Comparison of ENCODE assay signal across 10 mouse cellular contexts in genomic region chr11:79092802-79093201, GRCm38 (mm10). TPM values are rescaled to one million over a fixed set of nuclear protein-coding genes. Genes with fewer than 3 reads are reported as not detected.
DNase-seq lines count a peak whose midpoint lies in the region; ATAC-seq and TF ChIP-seq lines count a peak whose summit lies in the region.
"Had no signal": no experiment of that assay in that cellular context is flagged by ENCODE, and none has a peak within 500 bp of the region (broad histone marks: within the 10 kb centered on the region; RNA-seq: fewer than 3 reads in every experiment).

No protein-coding gene starts in this region.

- TF ChIP-seq CTCF in layer of hippocampus, adult 2 months (conservative IDR thresholded peaks at IDR 0.05): no peak

- WGBS in forebrain, embryonic 10.5 days: 82% methylated on average over 7 of the region's 7 CpGs
- 62% methylated on average over 7 of the region's 7 CpGs for WGBS in forebrain, embryonic 12.5 days

- DNase-seq in forebrain, embryonic 10.5 days (ENCODE audit: extremely low spot score, low spot score): no peak
- DNase-seq in layer of hippocampus, adult 2 months (ENCODE audit: low spot score in 2 of 2): no peak
- no peak for DNase-seq in layer of hippocampus, adult 9-11 months
- DNase-seq in splenic B cell, adult 2 months (ENCODE audit: low read depth, low spot score): peak; percentile 63
- no peak for DNase-seq in right cerebral cortex, postnatal 14 days
- no peak for DNase-seq in adrenal gland, adult 8-10 months
- DNase-seq: kidney, adult 2 months had no signal

- no peak overlapping the region for H3K9ac ChIP-seq in forebrain, embryonic 12.5 days

- H3K4me1 ChIP-seq in forebrain, embryonic 10.5 days: peaks cover 80% of the 10 kb centered on the region
- H3K4me1 ChIP-seq in forebrain, embryonic 12.5 days: peaks cover 51% of the 10 kb centered on the region

- no peak overlapping the region for H3K4me2 ChIP-seq in forebrain, embryonic 12.5 days

- H3K27me3 ChIP-seq in forebrain, embryonic 10.5 days (ENCODE audit: poor library complexity, severe bottlenecking): no peaks in the 10 kb centered on the region
- H3K27me3 ChIP-seq in forebrain, embryonic 12.5 days: no peaks in the 10 kb centered on the region
- no peaks in the 10 kb centered on the region for H3K27me3 ChIP-seq in splenic B cell, adult 2 months (ENCODE audit: control insufficient read depth, insufficient read depth, low read length, poor library complexity, severe bottlenecking)

- H3K36me3 ChIP-seq in forebrain, embryonic 10.5 days (replicated peaks): no peaks in the 10 kb centered on the region
- H3K36me3 ChIP-seq in forebrain, embryonic 12.5 days (replicated peaks): no peaks in the 10 kb centered on the region
- no peaks in the 10 kb centered on the region for H3K36me3 ChIP-seq in splenic B cell, adult 2 months (ENCODE audit: control insufficient read depth, insufficient read depth, low read length, poor library complexity, severe bottlenecking)

- peak overlapping the region; percentile 16 for H3K27ac ChIP-seq in forebrain, embryonic 10.5 days
- no peak overlapping the region for H3K27ac ChIP-seq in forebrain, embryonic 12.5 days
- H3K27ac ChIP-seq in layer of hippocampus, adult 2 months: peak overlapping the region; percentile 95
- H3K27ac ChIP-seq: macrophage had no signal

- no peak overlapping the region for H3K4me3 ChIP-seq in forebrain, embryonic 10.5 days
- no peak overlapping the region for H3K4me3 ChIP-seq in forebrain, embryonic 12.5 days (replicated peaks)
- no peak overlapping the region for H3K4me3 ChIP-seq in layer of hippocampus, adult 2 months

- no peak for ATAC-seq in forebrain, embryonic 12.5 days (ENCODE audit: low FRiP score)
- ATAC-seq in activated CD4-positive, CD25-positive, alpha-beta regulatory T cell, adult 4 months: peak; percentile 89

- H3K9me3 ChIP-seq in forebrain, embryonic 10.5 days: no peaks in the 10 kb centered on the region
- H3K9me3 ChIP-seq in forebrain, embryonic 12.5 days: no peaks in the 10 kb centered on the region

RNA-seq across cellular contexts. Expression of gene Ksr1, which starts 53.4 kb away (rescaled TPM):
- polyA plus RNA-seq in forebrain, embryonic 10.5 days (2016; fragmentation: Nextera tagmentation; extraction: Ambion mirVana): 1.9 and 2.8 TPM in 2 replicates
- 4.7 and 7.6 TPM in 2 replicates for polyA plus RNA-seq in forebrain, embryonic 12.5 days (2016; fragmentation: Nextera tagmentation; extraction: Ambion mirVana)
- total RNA-seq in layer of hippocampus, adult 2 months (2021): 100 to 1,000 TPM; 230 to 231 TPM
- polyA plus RNA-seq in activated CD4-positive, CD25-positive, alpha-beta regulatory T cell, adult 4 months (2017; shearing (Covaris generic)): 1 to 10 TPM; 2.9 to 3.8 TPM
- 10 to 100 TPM; 10.2 to 19.2 (median 14.3) TPM for total RNA-seq in adrenal gland, adult 8-10 months (2022)
